Mouse (Mus musculus) stomach, postnatal 0 days (tissue): ENCODE measurements at regions not wholly inside any gene's neighbourhood (a gene's known extent, or its start where the extent isn't known, plus 50 kb on each side); places are given as distances from the start of the nearest gene placed in this dataset.

Experiments used
- ATAC-seq: fragments of 200-750 bp; cut with Nextera tagmentation; 2 replicates; pipeline ENCODE4 v1.8.0; 2017; ENCODE audit not compliant: low FRiP score, low TSS enrichment
- DNase-seq: peaks from one replicate; pipeline ENCODE4 v3.0.0-alpha.2; 2016; ENCODE audit warnings: low spot score
- H3K27ac ChIP-seq: fragments of 300-500 bp; sonication (generic); replicated peaks from 2 replicates; pipeline ENCODE4 v1.5.1; 2014; ENCODE audit warnings: mild to moderate bottlenecking, control low read depth
- H3K27me3 ChIP-seq: fragments of 300-500 bp; sonication (generic); 2 replicates; pipeline ENCODE4 v1.6.1; 2014; ENCODE audit warnings: low read length; ENCODE audit not compliant: control insufficient read depth, insufficient read depth
- H3K36me3 ChIP-seq: fragments of 300-500 bp; sonication (generic); 2 replicates; pipeline ENCODE4 v1.6.1; 2014; ENCODE audit warnings: low read length, mixed read lengths; ENCODE audit not compliant: control insufficient read depth, insufficient read depth
- H3K4me1 ChIP-seq: fragments of 300-500 bp; sonication (generic); replicated peaks from 2 replicates; pipeline ENCODE4 v1.6.1; 2014; ENCODE audit warnings: antibody characterized with exemption; ENCODE audit not compliant: control insufficient read depth, insufficient read depth
- H3K4me2 ChIP-seq: fragments of 300-500 bp; sonication (generic); replicated peaks from 2 replicates; pipeline ENCODE4 v1.6.1; 2014; ENCODE audit warnings: low read depth, mild to moderate bottlenecking, control low read depth, moderate library complexity
- H3K4me3 ChIP-seq: fragments of 300-500 bp; sonication (generic); 2 replicates; pipeline ENCODE4 v1.5.1; 2014; ENCODE audit warnings: low read depth, low read length, control low read depth
- H3K9ac ChIP-seq: fragments of 300-500 bp; sonication (generic); 2 replicates; pipeline ENCODE4 v1.6.1; 2014; ENCODE audit warnings: mild to moderate bottlenecking, low read length, control low read depth, mixed read lengths
- H3K9me3 ChIP-seq: fragments of 300-500 bp; sonication (generic); 2 replicates; pipeline ENCODE4 v1.6.1; 2016; ENCODE audit warnings: low read length; ENCODE audit not compliant: control insufficient read depth
- CTCF ChIP-seq: IDR thresholded peaks from 2 replicates; pipeline ENCODE4 v1.5.1; 2016; ENCODE audit warnings: antibody characterized with exemption, low read depth, mild to moderate bottlenecking, moderate library complexity
- EP300 ChIP-seq: optimal IDR thresholded peaks from 2 replicates; pipeline ENCODE3; 2016; ENCODE audit warnings: antibody characterized with exemption
- WGBS: fragments of 180-500 bp; shearing (Covaris S2); extraction: QIAGEN DNeasy Blood & Tissue Kit; methylation state at CpG from one replicate; pipeline ENCODE4 v1.1.7; 2014; 5-methylcytosine and 5-hydroxymethylcytosine counted together

GRCm38 (mm10) chr5:52263214-52263613, 72.9 kb upstream of the Dhx15 start:
- no peaks in the 10 kb centered on the region for H3K27me3 ChIP-seq
- no peaks in the 10 kb centered on the region for H3K9me3 ChIP-seq
- no peak overlapping the region for H3K9ac ChIP-seq
- no peaks in the 10 kb centered on the region for H3K4me1 ChIP-seq
- WGBS: 42% methylated on average over 11 of the region's 11 CpGs
- H3K36me3 ChIP-seq: no peaks in the 10 kb centered on the region
- no peak for ATAC-seq
- no peak overlapping the region for H3K4me2 ChIP-seq
- DNase-seq: no peak
- no peak overlapping the region for H3K27ac ChIP-seq
- no peak for TF ChIP-seq EP300
- TF ChIP-seq CTCF: no peak
- no peak overlapping the region for H3K4me3 ChIP-seq

DNA sequence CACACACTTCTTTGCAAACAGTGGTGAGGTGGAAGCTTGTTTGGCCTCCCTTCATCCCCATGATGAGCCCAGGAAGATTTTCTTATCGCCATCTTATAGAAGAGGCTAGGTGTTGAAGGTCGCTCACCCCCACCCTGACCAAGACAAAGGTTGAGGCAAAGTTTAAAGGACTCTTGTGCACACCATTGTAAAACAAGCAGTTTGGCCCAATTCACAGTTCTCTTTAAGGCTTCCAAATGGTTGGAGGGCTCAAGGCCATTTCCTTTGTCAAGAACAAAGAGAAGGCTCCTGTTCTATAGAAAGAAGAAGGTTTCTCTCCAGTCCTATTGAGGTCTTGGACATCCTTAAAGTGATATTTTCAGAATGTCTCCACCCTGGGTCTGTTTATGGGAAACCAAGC, 67.8 kb upstream of the Dhx15 start:
- WGBS: 97% methylated on average over 2 of the region's 2 CpGs
- TF ChIP-seq CTCF (no peak), EP300 (no peak)
- Histone ChIP-seq H3K4me1 (no peaks in the 10 kb centered on the region), H3K36me3 (no peaks in the 10 kb centered on the region), H3K4me3 (no peak overlapping the region), H3K4me2 (no peak overlapping the region), H3K9me3 (no peaks in the 10 kb centered on the region), H3K27me3 (no peaks in the 10 kb centered on the region), H3K9ac (no peak overlapping the region), H3K27ac (no peak overlapping the region)
- DNase-seq: no peak
- ATAC-seq: no peak

DNA sequence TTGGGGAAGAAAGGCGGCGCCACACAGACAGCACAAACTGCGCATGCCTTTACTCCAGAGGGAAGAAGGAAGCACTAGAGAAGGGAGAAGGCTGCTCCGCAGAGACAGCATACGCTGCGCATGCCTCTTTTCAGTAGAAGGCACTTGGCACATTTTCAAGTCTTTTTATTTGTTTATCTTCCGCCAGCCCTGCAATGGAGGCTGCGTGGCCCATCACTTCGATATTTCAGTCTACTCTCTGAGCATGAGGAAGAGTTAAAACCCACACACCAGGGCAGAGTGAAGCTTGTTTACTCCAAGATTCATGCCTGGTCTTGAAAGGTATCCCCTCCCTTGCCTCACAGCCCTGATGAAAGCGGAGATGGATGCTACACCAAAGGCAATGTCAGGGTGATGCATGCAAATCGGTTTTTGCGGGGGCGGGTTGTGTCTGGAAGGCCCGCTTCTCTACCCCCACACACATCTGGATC, 64.3 kb upstream of the Dhx15 start:
- Histone ChIP-seq H3K4me3 (peak overlapping the region; percentile 26), H3K27ac (0 out of 2 replicates have a peak overlapping the region, but pooled peaks have one; percentile 40), H3K9me3 (no peaks in the 10 kb centered on the region), H3K36me3 (no peaks in the 10 kb centered on the region), H3K9ac (peak overlapping the region; percentile 23; the same call in 1 of the 2 replicates), H3K4me2 (peak overlapping the region; percentile 38), H3K4me1 (no peaks in the 10 kb centered on the region), H3K27me3 (no peaks in the 10 kb centered on the region)
- TF ChIP-seq CTCF (peak; percentile 48), EP300 (no peak)
- DNase-seq: peak; percentile 17
- WGBS: 23% methylated on average over 14 of the region's 14 CpGs
- ATAC-seq: peak; percentile 56; the same call in 1 of the 2 replicates

DNA sequence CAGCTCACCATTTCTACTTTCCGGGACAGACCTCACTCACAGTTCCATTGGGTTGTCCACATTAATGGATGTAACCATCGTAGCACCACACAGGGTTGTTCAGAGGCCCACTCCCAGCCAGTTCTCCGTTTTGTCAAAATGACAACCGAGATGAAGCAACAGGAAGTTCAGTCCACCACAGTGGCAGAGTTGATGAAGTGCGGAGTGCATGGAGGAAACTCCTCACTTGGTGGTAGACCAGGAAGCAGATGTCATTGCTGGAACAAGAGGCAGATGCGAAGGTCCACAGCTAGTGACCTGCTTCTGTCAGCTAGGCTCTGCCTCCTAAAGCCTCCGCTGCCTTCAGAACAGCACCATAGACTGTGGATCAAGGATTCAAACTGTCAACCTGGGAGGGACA, 59.5 kb upstream of the Dhx15 start:
- DNase-seq (no peak), ATAC-seq (no peak)
- WGBS: 80% methylated on average over 7 of the region's 7 CpGs
- H3K27me3 ChIP-seq: no peaks in the 10 kb centered on the region
- no peaks in the 10 kb centered on the region for H3K4me1 ChIP-seq
- no peak overlapping the region for H3K4me3 ChIP-seq
- H3K4me2 ChIP-seq: no peak overlapping the region
- H3K9ac ChIP-seq: no peak overlapping the region
- TF ChIP-seq CTCF: no peak
- TF ChIP-seq EP300: no peak
- no peaks in the 10 kb centered on the region for H3K36me3 ChIP-seq
- no peak overlapping the region for H3K27ac ChIP-seq
- H3K9me3 ChIP-seq: no peaks in the 10 kb centered on the region

- WGBS: 67% methylated on average over 4 of the region's 4 CpGs
- no peaks in the 10 kb centered on the region for H3K9me3 ChIP-seq
- H3K4me2 ChIP-seq: no peak overlapping the region
- TF ChIP-seq EP300: no peak
- TF ChIP-seq CTCF: no peak
- DNase-seq (no peak), ATAC-seq (peak; percentile 32; the same call in 1 of the 2 replicates)
- no peaks in the 10 kb centered on the region for H3K27me3 ChIP-seq
- no peak overlapping the region for H3K9ac ChIP-seq
- peak overlapping the region; percentile 25 for H3K27ac ChIP-seq
- no peak overlapping the region for H3K4me3 ChIP-seq
- no peaks in the 10 kb centered on the region for H3K36me3 ChIP-seq
- no peaks in the 10 kb centered on the region for H3K4me1 ChIP-seq
These were observed 53.6 kb upstream of the Dhx15 start for GRCm38 (mm10) chr5:52243931-52244330.

DNA sequence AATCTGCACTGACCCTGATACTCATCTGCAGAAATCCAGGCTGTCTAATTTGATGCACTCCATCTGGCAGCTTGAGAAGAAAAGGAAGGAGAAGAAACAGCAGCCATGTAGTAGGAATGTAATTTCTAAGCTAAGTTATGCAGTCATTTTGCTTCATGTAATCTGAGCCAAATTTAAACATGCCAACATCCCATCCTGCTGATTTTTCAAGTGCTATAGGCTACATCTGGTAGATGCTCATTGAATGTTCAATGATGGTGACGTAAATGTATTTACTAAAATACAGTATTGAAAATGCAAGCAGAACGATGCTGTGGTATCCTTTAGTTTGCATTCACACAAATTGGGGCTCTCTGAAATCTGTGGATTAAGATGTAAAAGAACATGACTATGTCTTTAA, 52.1 kb upstream of the Dhx15 start:
- H3K4me1 ChIP-seq: no peaks in the 10 kb centered on the region
- no peaks in the 10 kb centered on the region for H3K36me3 ChIP-seq
- 48% methylated on average over 2 of the region's 2 CpGs for WGBS
- H3K4me2 ChIP-seq: no peak overlapping the region
- DNase-seq: no peak
- H3K9me3 ChIP-seq: no peaks in the 10 kb centered on the region
- no peak for TF ChIP-seq EP300
- no peaks in the 10 kb centered on the region for H3K27me3 ChIP-seq
- H3K27ac ChIP-seq: no peak overlapping the region
- ATAC-seq: no peak
- no peak overlapping the region for H3K9ac ChIP-seq
- H3K4me3 ChIP-seq: no peak overlapping the region
